Mouse (Mus musculus) spleen, adult 2 months (tissue): Measurements from ENCODE around the gene Slc39a11.

ENCODE experiments used
- CTCF ChIP-seq: fragments of 200-500 bp; IDR thresholded peaks from 2 replicates; pipeline ENCODE4 v1.5.1; 2011; ENCODE audit warnings: mild to moderate bottlenecking, inconsistent platforms; ENCODE audit not compliant: insufficient read depth, insufficient read length, insufficient replicate concordance; ENCODE audit errors: extremely low read depth
- POLR2A ChIP-seq: fragments of 200-500 bp; IDR thresholded peaks from 2 replicates; pipeline ENCODE4 v1.6.1; 2011; ENCODE audit warnings: low read depth, low read length, inconsistent platforms

DNA sequence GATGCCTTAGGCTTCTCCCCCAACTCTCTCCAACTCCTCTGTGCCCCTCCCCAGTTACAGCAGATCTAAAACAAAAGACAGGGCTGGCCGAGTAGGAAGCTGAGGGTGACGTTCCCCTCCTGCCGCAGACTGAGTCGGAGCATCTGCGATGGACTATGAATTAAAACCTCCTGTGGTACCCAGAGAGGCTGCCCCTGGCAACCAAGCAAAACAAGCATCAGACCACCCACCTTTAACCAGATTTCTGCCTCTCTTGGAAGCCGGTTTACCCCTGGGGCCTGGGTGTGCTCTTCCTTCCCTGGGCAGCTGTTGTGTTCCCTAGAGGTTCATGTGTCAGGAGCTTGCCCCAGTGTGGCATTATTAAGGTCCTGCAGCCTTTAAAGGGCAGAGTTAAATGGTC is 63.5 kb downstream of the Slc39a11 start:
- TF ChIP-seq POLR2A = no peak
- TF ChIP-seq CTCF = no peak
